Mouse (Mus musculus) spleen, adult 2 months (tissue): ENCODE measurements around the gene Hddc3. TPM values are rescaled to one million over a fixed set of nuclear protein-coding genes. Genes with fewer than 3 reads are reported as not detected.
A peak's percentile ranks its signal among the peaks of the same experiment; 100 is the strongest.

Experiments used
- DNase-seq, 2 experiments: peaks; one replicate each; pipeline versions ENCODE4 v3.0.0 to v3.0.0-alpha.2; 2012 to 2021; ENCODE audit warnings: low spot score in 2 of 2, low read depth in 1 of 2
- H3K27ac ChIP-seq: fragments of 200-500 bp; 2 replicates; pipeline ENCODE4 v1.5.1; 2012; ENCODE audit warnings: low read length, inconsistent platforms; ENCODE audit not compliant: insufficient read depth
- H3K27me3 ChIP-seq: fragments of 200-500 bp; 2 replicates; pipeline ENCODE4 v1.6.1; 2012; ENCODE audit warnings: mild to moderate bottlenecking, moderate library complexity, low read length, inconsistent platforms; ENCODE audit not compliant: control insufficient read depth, insufficient read depth
- H3K36me3 ChIP-seq: fragments of 200-500 bp; 2 replicates; pipeline ENCODE4 v1.6.1; 2012; ENCODE audit warnings: mild to moderate bottlenecking, low read length, inconsistent platforms; ENCODE audit not compliant: control insufficient read depth, insufficient read depth
- H3K4me1 ChIP-seq: fragments of 200-500 bp; 2 replicates; pipeline ENCODE4 v1.6.1; 2011; ENCODE audit warnings: inconsistent platforms; ENCODE audit not compliant: control insufficient read depth, insufficient read depth, insufficient read length
- H3K4me3 ChIP-seq: fragments of 200-500 bp; 2 replicates; pipeline ENCODE4 v1.5.1; 2011; ENCODE audit warnings: mild to moderate bottlenecking, inconsistent platforms; ENCODE audit not compliant: insufficient read depth, insufficient read length; ENCODE audit errors: extremely low read depth
- CTCF ChIP-seq: fragments of 200-500 bp; IDR thresholded peaks from 2 replicates; pipeline ENCODE4 v1.5.1; 2011; ENCODE audit warnings: mild to moderate bottlenecking, inconsistent platforms; ENCODE audit not compliant: insufficient read depth, insufficient read length, insufficient replicate concordance; ENCODE audit errors: extremely low read depth
- POLR2A ChIP-seq: fragments of 200-500 bp; IDR thresholded peaks from 2 replicates; pipeline ENCODE4 v1.6.1; 2011; ENCODE audit warnings: low read depth, low read length, inconsistent platforms
- WGBS: fragments of 180-500 bp; shearing (Covaris S2); methylation state at CpG from one replicate; pipeline ENCODE4 v1.1.7; 2018; 5-methylcytosine and 5-hydroxymethylcytosine counted together
- polyA plus RNA-seq: library from polyadenylated mRNA; depleted of rRNA; stranded (reverse); fragments of >200 nt; gene quantifications from 2 replicates; pipeline ENCODE4 v1.2.3, GENCODE M21; 2012

The Hddc3 gene
- polyA plus RNA-seq, 1 experiment: 17.8 TPM

- Histone ChIP-seq H3K4me3 (no peak overlapping the region), H3K4me1 (peaks cover 21% of the 10 kb centered on the region; the same call in 1 of the 2 replicates), H3K27me3 (no peaks in the 10 kb centered on the region), H3K36me3 (peaks cover 3% of the 10 kb centered on the region), H3K27ac (peak overlapping the region; percentile 60)
- WGBS: 16% methylated on average over 12 of the region's 12 CpGs
- DNase-seq: peak in 1 of 2 experiments; percentile 26
- TF ChIP-seq POLR2A (no peak), CTCF (no peak)
These were observed 30.9 kb downstream of the Hddc3 start for GRCm38 (mm10) chr7:80373850-80374249.

GRCm38 (mm10) chr7:80374280-80374679 is 31.4 kb downstream of the Hddc3 start:
- Histone ChIP-seq H3K27ac (peak overlapping the region; percentile 60), H3K4me1 (peaks cover 17% of the 10 kb centered on the region; the same call in 1 of the 2 replicates), H3K27me3 (no peaks in the 10 kb centered on the region), H3K36me3 (peaks cover 3% of the 10 kb centered on the region), H3K4me3 (no peak overlapping the region)
- TF ChIP-seq POLR2A: no peak
- TF ChIP-seq CTCF: no peak
- 48% methylated on average over 3 of the region's 3 CpGs for WGBS
- DNase-seq: no peak

GRCm38 (mm10) chr7:80374733-80375132 is 31.8 kb downstream of the Hddc3 start:
- H3K27me3 ChIP-seq: no peaks in the 10 kb centered on the region
- WGBS: 86% methylated on average over 3 of the region's 3 CpGs
- TF ChIP-seq CTCF (no peak), POLR2A (no peak)
- no peak overlapping the region for H3K4me3 ChIP-seq
- DNase-seq: no peak
- H3K36me3 ChIP-seq: peaks cover 3% of the 10 kb centered on the region
- no peak overlapping the region for H3K27ac ChIP-seq
- peaks cover 13% of the 10 kb centered on the region; the same call in 1 of the 2 replicates for H3K4me1 ChIP-seq

GRCm38 (mm10) chr7:80375376-80376039 is 32.6 kb downstream of the Hddc3 start:
- Histone ChIP-seq H3K4me1 (peaks cover 11% of the 10 kb centered on the region; the same call in 1 of the 2 replicates), H3K4me3 (no peak overlapping the region), H3K27me3 (no peaks in the 10 kb centered on the region), H3K27ac (peak overlapping the region; percentile 40; the same call in 1 of the 2 replicates), H3K36me3 (peaks cover 5% of the 10 kb centered on the region)
- TF ChIP-seq CTCF (no peak), POLR2A (no peak)
- 48% methylated on average over 9 of the region's 9 CpGs for WGBS
- DNase-seq: no peak

- no peak overlapping the region for H3K27ac ChIP-seq
- DNase-seq: no peak
- H3K4me3 ChIP-seq: no peak overlapping the region
- peaks cover 8% of the 10 kb centered on the region for H3K36me3 ChIP-seq
- H3K27me3 ChIP-seq: no peaks in the 10 kb centered on the region
- WGBS: 71% methylated on average over 10 of the region's 10 CpGs
- TF ChIP-seq CTCF (no peak), POLR2A (no peak)
- peaks cover 11% of the 10 kb centered on the region; the same call in 1 of the 2 replicates for H3K4me1 ChIP-seq
These were observed 33.3 kb downstream of the Hddc3 start for GRCm38 (mm10) chr7:80376192-80376591.

- no peak for TF ChIP-seq POLR2A
- peak; percentile 79; the same call in 1 of the 2 replicates for TF ChIP-seq CTCF
- no peaks in the 10 kb centered on the region for H3K27me3 ChIP-seq
- no peak overlapping the region for H3K27ac ChIP-seq
- peak in 1 of 2 experiments; percentile 60 for DNase-seq
- peaks cover 11% of the 10 kb centered on the region; the same call in 1 of the 2 replicates for H3K4me1 ChIP-seq
- 48% methylated on average over 6 of the region's 6 CpGs for WGBS
- H3K36me3 ChIP-seq: peaks cover 9% of the 10 kb centered on the region
- no peak overlapping the region for H3K4me3 ChIP-seq
These were observed 34.6 kb downstream of the Hddc3 start for GRCm38 (mm10) chr7:80377471-80377870.

- H3K36me3 ChIP-seq: peaks cover 18% of the 10 kb centered on the region
- WGBS: 68% methylated on average over 13 of the region's 13 CpGs
- no peak overlapping the region for H3K27ac ChIP-seq
- TF ChIP-seq POLR2A (no peak), CTCF (peak; percentile 42; the same call in 1 of the 2 replicates)
- H3K4me3 ChIP-seq: no peak overlapping the region
- peak in 1 of 2 experiments; percentile 40 for DNase-seq
- no peaks in the 10 kb centered on the region for H3K27me3 ChIP-seq
- peaks cover 6% of the 10 kb centered on the region; the same call in 1 of the 2 replicates for H3K4me1 ChIP-seq
These were observed 36.6 kb downstream of the Hddc3 start for GRCm38 (mm10) chr7:80379531-80379930.
